Mouse (Mus musculus) layer of hippocampus, postnatal 36 days (tissue): ENCODE measurements at regions not wholly inside any gene's neighbourhood (a gene's known extent, or its start where the extent isn't known, plus 50 kb on each side); places are given as distances from the start of the nearest gene placed in this dataset.

Experiments used
- DNase-seq, 2 experiments: peaks; one replicate each; pipeline ENCODE4 v3.0.0; 2022

- no peak for DNase-seq
These were observed 59.1 kb upstream of the Ptprt start for GRCm38 (mm10) chr2:162720016-162720415.

- no peak for DNase-seq
These were observed 57.5 kb upstream of the Ptprt start for GRCm38 (mm10) chr2:162718466-162718865.

GRCm38 (mm10) chr2:162714976-162715375 is 54.0 kb upstream of the Ptprt start:
- DNase-seq, result no peak

GRCm38 (mm10) chr2:162712972-162713371 is 52.0 kb upstream of the Ptprt start:
- DNase-seq, result no peak

DNA sequence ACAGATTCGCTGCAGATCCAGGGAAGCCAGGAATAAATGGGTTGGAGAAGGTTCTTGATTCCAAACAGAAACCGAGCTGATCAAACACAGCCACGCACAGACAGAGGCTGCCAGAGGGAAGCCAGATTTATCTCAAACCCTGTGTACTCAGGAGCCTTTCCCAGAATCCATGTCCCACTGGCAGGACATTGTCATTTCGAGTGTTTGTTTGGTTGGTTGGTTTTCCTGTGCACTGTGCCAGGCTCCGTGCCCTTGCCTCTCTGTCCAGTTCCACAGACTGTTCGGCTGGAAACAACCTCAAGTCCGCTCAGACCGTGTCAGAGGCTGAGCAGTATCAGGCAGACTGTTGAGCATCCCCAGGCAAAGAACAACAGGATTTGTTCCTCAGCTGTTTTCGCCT is 51.4 kb upstream of the Ptprt start:
- DNase-seq, result no peak
